Mouse (Mus musculus) kidney, postnatal 0 days (tissue): ENCODE measurements around the gene Stx12. TPM values are rescaled to one million over a fixed set of nuclear protein-coding genes. Genes with fewer than 3 reads are reported as not detected.

ENCODE experiments used
- ATAC-seq: fragments of 200-750 bp; cut with Nextera tagmentation; replicated peaks from 2 replicates; pipeline ENCODE4 v1.8.0; 2017; ENCODE audit warnings: low read depth, moderate number of reproducible peaks, moderate TSS enrichment, moderate library complexity; ENCODE audit not compliant: low FRiP score
- DNase-seq: peaks from one replicate; pipeline ENCODE4 v3.0.0-alpha.2; 2016; ENCODE audit warnings: low spot score
- H3K27ac ChIP-seq: fragments of 300-500 bp; sonication (generic); 2 replicates; pipeline ENCODE4 v1.5.1; 2014; ENCODE audit warnings: mild to moderate bottlenecking
- H3K27me3 ChIP-seq: fragments of 300-500 bp; sonication (generic); 2 replicates; pipeline ENCODE4 v1.6.1; 2014; ENCODE audit warnings: low read length, mixed read lengths; ENCODE audit not compliant: insufficient read depth
- H3K36me3 ChIP-seq: fragments of 300-500 bp; sonication (generic); 2 replicates; pipeline ENCODE4 v1.6.1; 2014; ENCODE audit warnings: low read length, mixed read lengths; ENCODE audit not compliant: insufficient read depth
- H3K4me1 ChIP-seq: fragments of 300-500 bp; sonication (generic); replicated peaks from 2 replicates; pipeline ENCODE4 v1.6.1; 2014; ENCODE audit warnings: antibody characterized with exemption, low read length, mixed read lengths; ENCODE audit not compliant: insufficient read depth
- H3K4me2 ChIP-seq: fragments of 300-500 bp; sonication (generic); 2 replicates; pipeline ENCODE4 v1.6.1; 2014; ENCODE audit warnings: mild to moderate bottlenecking, low read length, moderate library complexity, mixed read lengths
- H3K4me3 ChIP-seq: fragments of 300-500 bp; sonication (generic); replicated peaks from 2 replicates; pipeline ENCODE4 v1.5.1; 2014; ENCODE audit warnings: low read depth, low read length
- H3K9ac ChIP-seq: fragments of 300-500 bp; sonication (generic); 2 replicates; pipeline ENCODE4 v1.6.1; 2014; ENCODE audit warnings: low read depth, low read length
- H3K9me3 ChIP-seq: fragments of 300-500 bp; sonication (generic); replicated peaks from 2 replicates; pipeline ENCODE4 v1.6.1; 2016; ENCODE audit warnings: low read length, inconsistent platforms, mixed read lengths
- CTCF ChIP-seq: IDR thresholded peaks from 2 replicates; pipeline ENCODE4 v1.5.1; 2016; ENCODE audit warnings: antibody characterized with exemption, low read depth, mild to moderate bottlenecking, moderate library complexity
- WGBS: fragments of 180-500 bp; shearing (Covaris S2); extraction: QIAGEN DNeasy Blood & Tissue Kit; methylation state at CpG from one replicate; pipeline ENCODE4 v1.1.7; 2014; 5-methylcytosine and 5-hydroxymethylcytosine counted together
- polyA plus RNA-seq: library from polyadenylated mRNA; unstranded; fragments of >200 nt; fragmentation: Nextera tagmentation; extraction: Ambion mirVana; gene quantifications from 2 replicates; pipeline ENCODE4 v1.2.1, GENCODE M21; 2015

The Stx12 gene
- polyA plus RNA-seq, 1 experiment from 2014 or later = 59.5 TPM

DNA sequence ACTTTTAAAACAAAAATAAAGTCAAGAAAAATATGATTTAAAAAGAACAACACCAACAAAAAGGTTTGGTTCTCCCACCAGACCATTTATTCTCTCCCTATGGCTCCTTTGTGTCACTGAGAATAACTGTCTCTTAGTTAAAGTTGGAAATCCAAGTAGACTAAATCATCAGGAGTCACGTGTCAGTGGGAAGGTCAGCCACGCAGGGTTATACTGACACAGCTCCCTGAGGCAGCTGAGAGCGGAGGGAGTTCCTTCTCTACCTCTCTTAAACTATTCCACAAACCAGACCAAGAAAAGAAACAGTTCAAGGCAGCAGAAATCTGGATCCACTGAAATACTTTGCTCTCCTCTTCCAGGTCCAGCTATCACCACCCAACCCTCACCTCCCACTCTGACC, 13.2 kb downstream of the Stx12 start:
- Histone ChIP-seq H3K36me3 (peaks cover 24% of the 10 kb centered on the region), H3K9me3 (no peaks in the 10 kb centered on the region), H3K9ac (no peak overlapping the region), H3K4me3 (no peak overlapping the region), H3K4me2 (no peak overlapping the region), H3K4me1 (no peaks in the 10 kb centered on the region), H3K27ac (no peak overlapping the region), H3K27me3 (no peaks in the 10 kb centered on the region)
- WGBS = 75% methylated on average over 3 of the region's 3 CpGs
- ATAC-seq (no peak), DNase-seq (no peak)
- TF ChIP-seq CTCF = no peak

DNA sequence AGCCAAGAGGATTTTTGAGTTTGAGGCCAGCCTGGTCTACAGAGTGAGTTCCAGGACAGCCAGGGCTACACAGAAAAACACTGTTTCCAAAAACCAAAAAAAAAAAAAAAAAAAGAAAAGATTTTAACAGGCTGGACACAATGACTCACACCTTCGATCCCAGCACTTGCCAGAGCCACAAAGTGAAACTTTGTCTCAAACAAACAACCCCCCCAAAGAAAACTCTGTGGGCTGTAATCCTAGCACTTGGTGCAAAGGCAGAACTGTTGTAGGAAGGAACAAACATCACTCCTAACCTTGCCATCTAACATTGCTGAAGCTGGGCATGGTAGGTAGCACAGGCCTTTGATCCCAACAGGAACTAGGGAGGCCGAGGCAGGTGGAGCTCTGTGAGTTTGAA, 19.5 kb downstream of the Stx12 start:
- DNase-seq = no peak
- no peak overlapping the region for H3K27ac ChIP-seq
- WGBS = 85% methylated on average over 2 of the region's 2 CpGs
- ATAC-seq = no peak
- H3K9ac ChIP-seq = no peak overlapping the region
- H3K4me3 ChIP-seq = no peak overlapping the region
- TF ChIP-seq CTCF = no peak
- H3K27me3 ChIP-seq = no peaks in the 10 kb centered on the region
- H3K36me3 ChIP-seq = peaks cover 50% of the 10 kb centered on the region
- H3K9me3 ChIP-seq = no peaks in the 10 kb centered on the region
- no peaks in the 10 kb centered on the region for H3K4me1 ChIP-seq
- H3K4me2 ChIP-seq = no peak overlapping the region

DNA sequence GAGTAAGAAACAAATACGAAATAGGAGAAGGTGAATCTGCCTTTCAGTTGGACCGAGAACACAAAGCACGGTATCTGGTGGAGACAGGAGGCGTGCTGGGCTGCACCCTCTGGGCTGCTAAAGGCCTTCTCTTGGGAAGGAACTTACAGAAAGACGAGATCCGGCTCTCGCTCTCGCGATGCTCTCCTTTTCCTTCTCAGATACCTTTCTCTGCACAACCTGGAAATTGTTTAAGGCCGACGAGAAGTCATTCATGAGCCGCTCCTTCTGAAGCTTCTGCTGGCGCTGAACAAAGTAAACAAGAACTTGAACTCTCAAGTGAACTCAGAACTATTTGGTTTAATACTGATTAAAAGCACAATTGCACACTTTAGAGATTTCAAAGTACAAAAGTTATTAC, 21.3 kb downstream of the Stx12 start:
- Histone ChIP-seq H3K27ac (no peak overlapping the region), H3K27me3 (no peaks in the 10 kb centered on the region), H3K4me3 (no peak overlapping the region), H3K9ac (no peak overlapping the region), H3K9me3 (no peaks in the 10 kb centered on the region), H3K36me3 (peaks cover 52% of the 10 kb centered on the region), H3K4me1 (no peaks in the 10 kb centered on the region), H3K4me2 (no peak overlapping the region)
- TF ChIP-seq CTCF = no peak
- no peak for ATAC-seq
- DNase-seq = no peak
- WGBS = 91% methylated on average over 13 of the region's 13 CpGs

DNA sequence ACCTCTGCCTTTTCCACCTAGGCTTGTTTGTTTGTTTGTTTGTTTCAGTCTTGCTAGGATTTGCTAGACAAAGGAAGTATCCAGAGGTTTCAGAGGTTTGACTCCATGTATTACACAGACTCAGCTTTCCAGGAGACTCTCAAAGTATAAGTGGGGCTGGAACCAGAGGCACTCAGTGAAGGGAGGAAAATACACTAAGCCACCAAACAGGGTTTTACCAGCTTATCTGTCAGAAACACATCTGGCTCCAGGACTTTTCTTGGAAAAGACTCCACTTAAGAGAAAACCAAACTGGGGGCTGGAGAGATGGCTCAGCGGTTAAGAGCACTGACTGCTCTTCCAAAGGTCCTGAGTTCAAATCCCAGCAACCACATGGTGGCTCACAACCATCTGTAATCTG, 23.4 kb downstream of the Stx12 start:
- Histone ChIP-seq H3K9ac (no peak overlapping the region), H3K9me3 (no peaks in the 10 kb centered on the region), H3K4me1 (no peaks in the 10 kb centered on the region), H3K27me3 (no peaks in the 10 kb centered on the region), H3K27ac (no peak overlapping the region), H3K4me2 (no peak overlapping the region), H3K36me3 (peaks cover 55% of the 10 kb centered on the region), H3K4me3 (no peak overlapping the region)
- DNase-seq = no peak
- ATAC-seq = no peak
- WGBS = 79% methylated on average over 1 of the region's 1 CpGs
- no peak for TF ChIP-seq CTCF

DNA sequence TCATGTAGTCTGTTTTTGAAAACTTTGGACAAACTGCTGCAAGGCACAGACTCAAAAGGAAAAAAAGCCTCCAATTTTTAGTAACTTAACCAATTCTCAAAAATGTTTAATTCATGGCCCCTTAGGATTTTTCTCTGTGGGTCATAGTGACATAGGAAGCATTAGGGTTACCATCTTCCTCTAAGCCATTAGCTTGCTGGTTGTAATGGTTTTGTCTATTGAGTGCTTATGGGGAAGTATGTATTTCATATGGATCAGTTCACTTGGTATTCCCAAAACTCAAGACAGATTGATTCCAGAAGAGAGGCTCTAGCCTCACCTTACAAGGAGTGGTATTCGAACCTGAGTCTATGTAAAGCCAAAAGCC, 40.6 kb downstream of the Stx12 start:
- ATAC-seq = no peak
- H3K36me3 ChIP-seq = peaks cover 9% of the 10 kb centered on the region; the same call in 1 of the 2 replicates
- H3K27me3 ChIP-seq = no peaks in the 10 kb centered on the region
- no peak for TF ChIP-seq CTCF
- H3K27ac ChIP-seq = peak overlapping the region; percentile 72
- 83% methylated on average over 1 of the region's 1 CpGs for WGBS
- peak overlapping the region; percentile 82 for H3K4me3 ChIP-seq
- H3K4me1 ChIP-seq = peaks cover 8% of the 10 kb centered on the region
- H3K9ac ChIP-seq = peak overlapping the region; percentile 88
- peak overlapping the region; percentile 96 for H3K4me2 ChIP-seq
- no peak for DNase-seq
- H3K9me3 ChIP-seq = no peaks in the 10 kb centered on the region

DNA sequence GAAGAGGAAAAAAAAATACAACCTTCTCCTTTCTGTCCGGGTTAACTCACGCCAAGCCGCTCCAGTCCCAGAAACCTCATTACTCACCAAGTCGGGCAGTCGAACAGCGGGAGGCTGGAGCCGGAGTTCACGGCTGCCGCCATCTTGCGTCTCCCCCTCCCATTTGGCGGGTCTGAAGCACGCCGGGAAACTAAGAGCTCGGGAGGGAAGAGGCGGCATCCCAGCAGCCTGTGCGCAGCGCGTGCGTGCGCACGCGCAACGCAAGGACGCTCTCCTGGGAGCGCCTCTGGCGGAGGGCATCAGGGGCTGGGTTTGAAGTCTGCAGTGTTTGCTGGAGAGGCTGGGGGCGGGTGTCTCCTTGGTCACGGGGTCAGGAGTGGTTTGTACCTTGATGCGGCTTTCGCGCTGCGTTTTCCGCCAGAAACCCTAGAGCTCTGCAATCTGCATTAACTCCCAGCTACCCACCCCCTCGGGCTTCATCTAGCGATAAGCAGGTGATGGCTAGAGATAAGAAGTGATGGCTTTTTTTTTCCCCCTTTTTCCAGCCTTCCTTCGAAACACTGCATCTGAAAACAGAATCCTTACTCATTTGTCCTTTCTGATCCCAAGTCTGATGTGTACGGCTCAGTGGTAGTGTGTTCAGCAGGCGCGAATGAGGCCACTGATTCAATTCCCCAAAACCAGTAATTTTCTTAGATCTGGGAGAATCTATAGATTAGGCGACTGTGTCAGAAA, 41.2 kb downstream of the Stx12 start, which contains the start of gene Ppp1r8:
TSS of gene Ppp1r8 (minus strand) at position 200 of the 735 bp plus-strand sequence.
- WGBS = 1% methylated on average over 40 of the region's 40 CpGs

More for the DNA sequence above, 41.2 kb downstream of the Stx12 start, which contains the start of gene Ppp1r8:
- H3K4me3 ChIP-seq = peak within 1 kb of the TSS; percentile 82
- peaks cover 9% of the 10 kb centered on the region; the same call in 1 of the 2 replicates for H3K36me3 ChIP-seq
- H3K27ac ChIP-seq = peak within 1 kb of the TSS; percentile 73
- ATAC-seq (peak; percentile 98), DNase-seq (peak; percentile 97)
- peaks cover 8% of the 10 kb centered on the region for H3K4me1 ChIP-seq
- peak; percentile 65 for TF ChIP-seq CTCF
- H3K9me3 ChIP-seq = no peaks in the 10 kb centered on the region
- no peaks in the 10 kb centered on the region for H3K27me3 ChIP-seq
- H3K4me2 ChIP-seq = peak within 1 kb of the TSS; percentile 96
- peak within 1 kb of the TSS; percentile 88 for H3K9ac ChIP-seq
